Mouse (Mus musculus): ENCODE measurements around the gene Zfp366. TPM values are rescaled to one million over a fixed set of nuclear protein-coding genes. Genes with fewer than 3 reads are reported as not detected.

The Zfp366 gene
- total and polyA plus RNA-seq, 3 experiments, result not detected

GRCm38 (mm10) chr13:99169401-99169800, 15.2 kb upstream of the Zfp366 start:
- Histone ChIP-seq H3K79me2 (replicated peaks; ENCODE audit: control insufficient read depth, extremely low read depth, insufficient read depth, poor library complexity, severe bottlenecking) (no peaks in the 10 kb centered on the region), H3K9ac (ENCODE audit: insufficient read depth, low read depth) (no peak overlapping the region), H3K4me3 (replicated peaks in 1 of 3; ENCODE audit: low read depth in 2 of 3, low read length in 2 of 3, poor library complexity in 1 of 3) (no peak overlapping the region), H3K27me3 (replicated peaks) (peaks cover 3% of the 10 kb centered on the region), H3K27ac (ENCODE audit: insufficient read depth, low read depth) (no peak overlapping the region), H3K36me3 (replicated peaks in 1 of 2; ENCODE audit: control insufficient read depth in 1 of 2, insufficient read depth in 1 of 2, low read length in 1 of 2) (no peaks in the 10 kb centered on the region), H3K9me3 (replicated peaks; ENCODE audit: low read length) (no peaks in the 10 kb centered on the region), H3K4me1 (ENCODE audit: control insufficient read depth in 1 of 2, insufficient read depth in 2 of 2) (peaks cover 2 to 27% of the 10 kb centered on the region in 2 experiments), H3K4me2 (ENCODE audit: insufficient read depth, low read depth, poor library complexity, severe bottlenecking) (no peak overlapping the region)
- no peak for DNase-seq (ENCODE audit: extremely low read depth)
- dilution Hi-C loops (cut with MboI; ENCODE audit: extremely low pct_ligation_motif_present, extremely low pct_unique_long_range_greater_than_20kb, low sequenced_read_pairs), result no loop called here
- TF ChIP-seq EP300 (IDR thresholded peaks at IDR 0.05; ENCODE audit: low read length) (no peak), ZC3H11A (IDR thresholded peaks at IDR 0.05; ENCODE audit: low read depth, low read length) (no peak), JUN (IDR thresholded peaks at IDR 0.05; ENCODE audit: insufficient read depth, low read depth, low read length) (no peak), POLR2A (IDR thresholded peaks at IDR 0.05; ENCODE audit: low read depth, low read length) (no peak), MAZ (IDR thresholded peaks at IDR 0.05; ENCODE audit: low read depth, low read length) (no peak), KAT2A (IDR thresholded peaks at IDR 0.05; ENCODE audit: insufficient replicate concordance, low read length) (no peak), ELF1 (IDR thresholded peaks at IDR 0.05; ENCODE audit: low read depth, low read length) (no peak), NELFE (IDR thresholded peaks at IDR 0.05; ENCODE audit: low read depth, low read length) (no peak), USF2 (conservative IDR thresholded peaks at IDR 0.05; ENCODE audit: low read depth, low read length) (no peak), TCF12 (IDR thresholded peaks at IDR 0.05; ENCODE audit: low read depth, low read length) (no peak), GABPA (IDR thresholded peaks at IDR 0.05; ENCODE audit: insufficient replicate concordance, low read depth, low read length) (no peak), ZKSCAN1 (IDR thresholded peaks at IDR 0.05; ENCODE audit: borderline replicate concordance, low read depth, low read length) (no peak)
- in situ Hi-C loops (cut with MboI; ENCODE audit: low pct_ligation_motif_present, low pct_unique_long_range_greater_than_20kb, low sequenced_read_pairs), result no loop called here

GRCm38 (mm10) chr13:99170337-99170736, 14.3 kb upstream of the Zfp366 start:
- H3K9me3 ChIP-seq (replicated peaks; ENCODE audit: low read length), result no peaks in the 10 kb centered on the region
- H3K79me2 ChIP-seq (replicated peaks; ENCODE audit: control insufficient read depth, extremely low read depth, insufficient read depth, poor library complexity, severe bottlenecking), result no peaks in the 10 kb centered on the region
- in situ Hi-C loops (cut with MboI; ENCODE audit: low pct_ligation_motif_present, low pct_unique_long_range_greater_than_20kb, low sequenced_read_pairs), result no loop called here
- no peaks in the 10 kb centered on the region for H3K36me3 ChIP-seq (replicated peaks in 1 of 2; ENCODE audit: control insufficient read depth in 1 of 2, insufficient read depth in 1 of 2, low read length in 1 of 2)
- H3K27ac ChIP-seq (ENCODE audit: insufficient read depth, low read depth), result no peak overlapping the region
- no peak overlapping the region for H3K4me3 ChIP-seq (replicated peaks in 1 of 3; ENCODE audit: low read depth in 2 of 3, low read length in 2 of 3, poor library complexity in 1 of 3)
- TF ChIP-seq NELFE (IDR thresholded peaks at IDR 0.05; ENCODE audit: low read depth, low read length), result peak; percentile 12; the same call in 1 of the 2 replicates
- no peak for TF ChIP-seq KAT2A (IDR thresholded peaks at IDR 0.05; ENCODE audit: insufficient replicate concordance, low read length)
- TF ChIP-seq JUND (conservative IDR thresholded peaks at IDR 0.05; ENCODE audit: low read depth, low read length), result 0 out of 2 replicates have a peak, but pooled peaks have one; percentile 17
- TF ChIP-seq JUN (IDR thresholded peaks at IDR 0.05; ENCODE audit: insufficient read depth, low read depth, low read length), result no peak
- TF ChIP-seq RAD21 (IDR thresholded peaks at IDR 0.05; ENCODE audit: low read depth, low read length), result peak; percentile 89
- TF ChIP-seq UBTF (IDR thresholded peaks at IDR 0.05; ENCODE audit: low read depth, low read length), result no peak
- TF ChIP-seq SMC3 (IDR thresholded peaks at IDR 0.05; ENCODE audit: low read depth, low read length), result peak; percentile 83
- peak; percentile 54; the same call in 1 of the 2 replicates for TF ChIP-seq ZC3H11A (IDR thresholded peaks at IDR 0.05; ENCODE audit: low read depth, low read length)
- TF ChIP-seq CTCF (conservative IDR thresholded peaks at IDR 0.05 in 1 of 2, IDR thresholded peaks at IDR 0.05 in 1 of 2; ENCODE audit: low read depth in 2 of 2, low read length in 2 of 2), result peak; percentile 34 to 86; a peak in 3 of 4 replicates
- dilution Hi-C loops (cut with MboI; ENCODE audit: extremely low pct_ligation_motif_present, extremely low pct_unique_long_range_greater_than_20kb, low sequenced_read_pairs), result no loop called here
- no peak overlapping the region for H3K4me2 ChIP-seq (ENCODE audit: insufficient read depth, low read depth, poor library complexity, severe bottlenecking)
- no peak overlapping the region for H3K9ac ChIP-seq (ENCODE audit: insufficient read depth, low read depth)
- peaks cover 3% of the 10 kb centered on the region for H3K27me3 ChIP-seq (replicated peaks)
- peaks cover 4 to 34% of the 10 kb centered on the region in 2 experiments for H3K4me1 ChIP-seq (ENCODE audit: control insufficient read depth in 1 of 2, insufficient read depth in 2 of 2)
- DNase-seq (ENCODE audit: extremely low read depth), result no peak
